Mouse (Mus musculus) effector memory CD4-positive, alpha-beta T cell, adult 5 months (primary cell): ENCODE results near the gene Trpm8. TPM values are rescaled to one million over a fixed set of nuclear protein-coding genes. Genes with fewer than 3 reads are reported as not detected.

Experiments
- polyA plus RNA-seq: library from polyadenylated mRNA; unstranded; fragments of 100-300 nt; shearing (Covaris generic); gene quantifications from one replicate; pipeline ENCODE4 v1.2.1, GENCODE M21; 2017

The Trpm8 gene
- not detected for polyA plus RNA-seq

DNA sequence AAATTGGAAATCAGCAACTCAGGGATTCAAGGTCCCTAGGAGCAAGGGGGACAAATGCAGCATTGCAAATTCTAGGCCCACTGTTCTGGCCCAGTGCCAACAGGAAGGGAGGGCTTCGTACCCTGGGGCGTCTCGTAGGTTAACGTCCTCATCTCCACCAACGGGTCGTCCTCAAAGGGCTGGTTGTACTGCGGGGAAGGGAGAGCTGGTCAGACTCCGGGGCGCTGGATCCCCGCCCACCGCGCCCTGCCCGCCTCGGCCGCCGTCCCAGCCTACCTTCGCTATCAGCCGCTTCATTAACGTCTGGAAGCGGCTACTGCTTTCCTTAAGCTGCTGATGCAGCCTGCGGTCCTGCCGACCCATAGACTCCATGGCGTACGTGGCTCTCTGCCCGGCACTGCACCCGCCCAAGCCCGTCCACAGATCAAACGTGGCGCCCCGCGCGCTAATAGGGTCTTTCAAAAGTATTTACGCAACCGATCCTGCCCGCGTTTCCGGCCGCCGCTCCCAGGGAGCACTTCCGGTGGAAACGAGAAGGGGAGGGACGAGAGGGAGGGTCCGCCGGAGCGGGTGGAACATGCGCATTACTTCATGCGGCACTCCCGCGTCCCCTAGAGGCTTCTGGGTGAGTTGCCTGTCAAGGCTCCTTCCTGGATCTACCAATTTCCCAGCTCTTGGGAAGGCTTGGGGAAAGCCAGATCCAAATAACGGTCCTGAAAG lies at the start of gene Trpm8, which contains the start of gene Hjurp:
TSS of gene Trpm8 (plus strand) at position 564 of the 720 bp plus-strand sequence.
TSS of gene Hjurp (minus strand) at position 536 of the 720 bp plus-strand sequence.

DNA sequence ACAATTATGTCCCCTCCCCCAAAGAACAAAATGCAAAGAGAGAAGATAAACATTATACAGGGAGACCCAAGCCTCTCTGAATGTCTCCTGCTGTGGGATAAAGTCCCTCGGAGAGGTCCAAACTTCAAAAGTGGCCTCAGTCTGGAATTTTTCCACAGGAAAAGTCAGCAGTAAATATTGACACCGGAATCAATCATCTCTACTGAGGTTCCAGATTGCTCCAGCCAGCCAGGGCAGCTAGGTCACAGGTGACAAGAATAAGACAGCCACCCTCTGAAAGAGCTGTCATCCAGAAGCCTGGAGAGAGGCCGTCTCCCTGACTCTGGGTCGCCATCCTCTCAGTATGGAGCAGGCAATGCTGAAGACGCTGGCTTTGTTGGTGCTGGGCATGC lies 129.3 kb downstream of the Trpm8 start, which contains the start of gene Spp2:
TSS of gene Spp2 (plus strand) at position 155 of the 392 bp plus-strand sequence.

Other genes with a start within 250 kb of the Trpm8 start
- gene Ugt1a10, start 222.3 kb upstream of the Trpm8 start, polyA plus RNA-seq = not detected
- not detected for gene Ugt1a9, start 206.9 kb upstream of the Trpm8 start, polyA plus RNA-seq
- not detected for gene Ugt1a8, start 189.8 kb upstream of the Trpm8 start, polyA plus RNA-seq
- gene Ugt1a7c, start 182.6 kb upstream of the Trpm8 start, polyA plus RNA-seq = not detected
- gene Ugt1a6b, start 174.4 kb upstream of the Trpm8 start, polyA plus RNA-seq = not detected
- 0.52 TPM for gene Ugt1a6a, start 142.9 kb upstream of the Trpm8 start, polyA plus RNA-seq
- gene Ugt1a5, start 111.6 kb upstream of the Trpm8 start, polyA plus RNA-seq = not detected
- not detected for gene Ugt1a2, start 77.1 kb upstream of the Trpm8 start, polyA plus RNA-seq
- gene Dnajb3, start 71.9 kb upstream of the Trpm8 start, polyA plus RNA-seq = not detected
- not detected for gene Ugt1a1, start 65.7 kb upstream of the Trpm8 start, polyA plus RNA-seq
- 0.77 TPM for gene Mroh2a, start 50.7 kb upstream of the Trpm8 start, polyA plus RNA-seq
- 89.4 TPM for gene Hjurp, start within 50 bp of the Trpm8 start, polyA plus RNA-seq
- gene Spp2, start 129.3 kb downstream of the Trpm8 start, polyA plus RNA-seq = not detected
- gene Glrp1, start 232.4 kb downstream of the Trpm8 start, polyA plus RNA-seq = not detected